Mouse (Mus musculus): ENCODE measurements around the gene Clasp1.
A peak's percentile ranks its signal among the peaks of the same experiment; 100 is the strongest.

Gene Clasp1

GRCm38 (mm10) chr1:118649933-118650770, 261.3 kb downstream of the Clasp1 start:
- peak; percentile 64 for DNase-seq (ENCODE audit: low read depth, low spot score)

- DNase-seq (ENCODE audit: low read depth, low spot score): no peak
Observed at GRCm38 (mm10) chr1:118650771-118651080, 261.9 kb downstream of the Clasp1 start.

- DNase-seq (ENCODE audit: low read depth, low spot score): no peak
Observed at GRCm38 (mm10) chr1:118658716-118659115, 269.9 kb downstream of the Clasp1 start.

GRCm38 (mm10) chr1:118660880-118661465, 272.1 kb downstream of the Clasp1 start:
- no peak for DNase-seq (ENCODE audit: low read depth, low spot score)

Measured in skeletal muscle tissue, adult 2 months (tissue).